Mouse (Mus musculus) hindbrain, embryonic 11.5 days (tissue): ENCODE data around the gene BC035044. TPM values are rescaled to one million over a fixed set of nuclear protein-coding genes. Genes with fewer than 3 reads are reported as not detected.
"Not testable (repeated sequence)": the region's sequence is repeated elsewhere in the genome, so short reads cannot be mapped to it uniquely, and the experiment has no call there.

Experiments
- ATAC-seq: fragments of 200-750 bp; cut with Nextera tagmentation; 2 replicates; pipeline ENCODE4 v1.8.0; 2017; ENCODE audit warnings: mild to moderate bottlenecking, moderate TSS enrichment, moderate library complexity; ENCODE audit not compliant: low FRiP score
- DNase-seq: peaks from one replicate; pipeline ENCODE4 v3.0.0-alpha.2; 2015; ENCODE audit warnings: low spot score
- H3K27ac ChIP-seq: fragments of 300-500 bp; sonication (generic); 2 replicates; pipeline ENCODE4 v1.5.1; 2014; ENCODE audit warnings: mild to moderate bottlenecking, low read depth, low read length
- H3K27me3 ChIP-seq: fragments of 300-500 bp; sonication (generic); 2 replicates; pipeline ENCODE4 v1.6.1; 2014; ENCODE audit warnings: mild to moderate bottlenecking, low read length, moderate library complexity, mixed read lengths; ENCODE audit not compliant: control insufficient read depth, insufficient read depth
- H3K36me3 ChIP-seq: fragments of 300-500 bp; sonication (generic); 2 replicates; pipeline ENCODE4 v1.6.1; 2014; ENCODE audit warnings: mild to moderate bottlenecking, low read length, moderate library complexity, mixed read lengths; ENCODE audit not compliant: control insufficient read depth, insufficient read depth
- H3K4me1 ChIP-seq: fragments of 300-500 bp; sonication (generic); replicated peaks from 2 replicates; pipeline ENCODE4 v1.6.1; 2014; ENCODE audit warnings: low read length, mixed read lengths; ENCODE audit not compliant: control insufficient read depth, insufficient read depth
- H3K4me2 ChIP-seq: fragments of 300-500 bp; sonication (generic); replicated peaks from 2 replicates; pipeline ENCODE4 v1.6.1; 2014; ENCODE audit warnings: mild to moderate bottlenecking, low read depth, low read length
- H3K4me3 ChIP-seq: fragments of 300-500 bp; sonication (generic); 2 replicates; pipeline ENCODE4 v1.5.1; 2014; ENCODE audit warnings: low read depth, low read length
- H3K9ac ChIP-seq: fragments of 300-500 bp; sonication (generic); 2 replicates; pipeline ENCODE4 v1.6.1; 2014; ENCODE audit warnings: low read depth, low read length
- H3K9me3 ChIP-seq: fragments of 300-500 bp; sonication (generic); 2 replicates; pipeline ENCODE4 v1.6.1; 2016; ENCODE audit warnings: low read length; ENCODE audit not compliant: control insufficient read depth
- WGBS: fragments of 180-500 bp; shearing (Covaris S2); extraction: QIAGEN DNeasy Blood & Tissue Kit; methylation state at CpG from one replicate; pipeline ENCODE4 v1.1.7; 2014; 5-methylcytosine and 5-hydroxymethylcytosine counted together
- polyA plus RNA-seq: library from polyadenylated mRNA; unstranded; fragments of >200 nt; fragmentation: Nextera tagmentation; extraction: Ambion mirVana; gene quantifications from 2 replicates; pipeline ENCODE4 v1.2.1, GENCODE M21; 2014

The BC035044 gene
- polyA plus RNA-seq, 1 experiment from 2014 or later, result 0.80 TPM

DNA sequence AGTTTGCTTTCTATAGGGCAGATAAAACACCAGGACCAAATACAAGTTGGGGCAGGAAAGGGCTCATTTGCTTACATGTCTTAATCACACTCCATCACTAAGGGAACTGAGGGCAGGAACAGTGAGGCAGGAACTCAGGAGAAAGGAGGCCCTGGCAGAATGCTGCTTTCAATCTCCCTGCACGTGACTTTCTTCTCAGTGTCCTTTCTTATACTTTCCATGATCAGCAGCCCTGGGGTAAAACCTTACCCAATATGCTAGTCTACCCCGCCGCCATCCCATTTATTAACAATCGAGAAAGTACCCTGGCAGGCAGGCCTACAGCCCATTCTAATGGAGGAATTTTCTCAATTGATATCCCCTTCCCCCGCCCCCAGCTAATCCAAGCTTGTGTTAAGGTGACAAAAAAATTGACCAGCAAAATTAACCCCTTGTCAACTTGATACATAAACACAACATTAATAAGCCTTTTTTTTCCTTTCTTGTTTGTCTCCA is 46.3 kb downstream of the BC035044 start:
- Histone ChIP-seq H3K9me3 (no peaks in the 10 kb centered on the region), H3K9ac (no peak overlapping the region), H3K36me3 (no peaks in the 10 kb centered on the region), H3K27me3 (no peaks in the 10 kb centered on the region), H3K27ac (no peak overlapping the region), H3K4me1 (no peaks in the 10 kb centered on the region), H3K4me2 (no peak overlapping the region), H3K4me3 (no peak overlapping the region)
- 85% methylated on average over 5 of the region's 5 CpGs for WGBS
- ATAC-seq, result no peak
- DNase-seq, result peak; percentile 12

DNA sequence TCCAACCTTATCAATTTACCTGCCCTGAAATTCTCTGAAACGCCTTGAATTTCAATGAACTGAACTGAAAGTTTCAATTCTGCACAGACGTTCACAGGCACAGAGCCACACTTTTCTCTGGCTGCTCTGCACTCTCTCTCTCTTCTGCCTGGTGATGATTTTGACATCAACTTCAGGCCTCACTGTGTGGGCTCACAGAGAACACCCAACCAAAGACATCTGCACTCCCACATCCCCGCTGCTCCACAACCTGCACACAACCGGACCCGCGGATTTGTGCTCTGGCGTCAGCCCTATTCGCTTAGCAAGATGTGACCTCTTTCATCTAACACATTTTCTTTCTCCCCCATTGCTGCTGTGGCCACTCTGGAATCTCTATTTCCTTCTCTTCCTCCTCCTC is 46.8 kb downstream of the BC035044 start:
- H3K27ac ChIP-seq, result no peak overlapping the region
- ATAC-seq, result no peak
- no peak overlapping the region for H3K9ac ChIP-seq
- 41% methylated on average over 8 of the region's 8 CpGs for WGBS
- no peaks in the 10 kb centered on the region for H3K36me3 ChIP-seq
- H3K4me3 ChIP-seq, result peak overlapping the region; percentile 79
- no peaks in the 10 kb centered on the region for H3K9me3 ChIP-seq
- peak overlapping the region; percentile 68 for H3K4me2 ChIP-seq
- no peaks in the 10 kb centered on the region for H3K4me1 ChIP-seq
- H3K27me3 ChIP-seq, result no peaks in the 10 kb centered on the region
- DNase-seq, result peak; percentile 37

DNA sequence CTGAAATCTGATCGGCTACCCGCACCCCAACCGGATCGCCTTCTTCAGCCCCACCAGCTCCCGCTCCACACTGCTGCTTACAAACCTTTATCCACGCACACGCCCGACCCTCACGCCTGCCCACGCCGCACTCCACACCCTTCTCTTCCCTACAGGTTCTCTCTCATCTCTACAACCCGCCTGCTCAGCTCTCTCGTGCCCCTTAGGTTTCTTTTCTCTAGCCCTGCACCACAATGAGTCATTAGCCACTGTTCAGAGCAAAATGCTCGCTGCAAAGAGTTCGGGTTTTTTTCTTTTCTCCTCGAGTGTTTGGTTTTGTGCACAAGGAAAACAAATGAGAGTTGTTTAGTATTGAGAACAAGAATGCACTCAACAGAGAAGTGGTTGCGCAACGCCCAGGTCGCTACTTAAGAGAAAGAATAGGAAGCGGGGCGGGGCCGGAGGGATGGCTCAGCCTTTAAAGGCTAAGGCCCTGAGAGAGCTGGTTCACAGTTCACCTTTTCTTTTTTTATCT is 47.4 kb downstream of the BC035044 start:
- Histone ChIP-seq H3K27ac (peak overlapping the region; percentile 78), H3K9ac (peak overlapping the region; percentile 83), H3K27me3 (no peaks in the 10 kb centered on the region), H3K4me1 (no peaks in the 10 kb centered on the region), H3K9me3 (no peaks in the 10 kb centered on the region), H3K4me3 (peak overlapping the region; percentile 79), H3K4me2 (peak overlapping the region; percentile 68), H3K36me3 (no peaks in the 10 kb centered on the region)
- under 1% methylated on average over 22 of the region's 22 CpGs for WGBS
- ATAC-seq, result peak; percentile 36
- peak; percentile 78 for DNase-seq

DNA sequence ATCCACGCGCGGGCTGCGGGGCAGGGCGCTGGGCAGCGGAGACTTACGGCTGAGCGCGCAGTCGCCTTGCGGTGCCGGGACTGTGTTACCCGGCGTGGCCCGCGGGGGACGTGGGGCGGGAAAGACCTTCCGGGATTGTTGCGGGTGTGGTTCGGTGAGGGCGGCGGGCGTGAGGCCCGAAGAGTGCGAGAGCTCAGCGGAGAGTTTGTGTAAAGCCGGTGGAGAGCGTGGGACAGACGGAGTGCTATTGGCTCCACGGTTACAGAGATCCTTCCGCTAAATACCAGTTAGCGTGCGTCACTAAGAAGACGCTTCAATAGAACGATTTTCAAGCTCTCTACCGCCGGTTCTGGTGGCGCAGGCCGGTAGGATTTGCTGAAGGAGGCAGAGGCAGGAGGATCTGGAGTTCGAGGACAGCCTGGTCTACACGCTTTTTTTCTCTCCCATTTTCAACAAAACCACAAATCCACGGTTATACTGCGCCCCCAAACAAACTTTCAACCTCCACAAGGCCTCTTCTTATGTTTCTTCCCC is 47.9 kb downstream of the BC035044 start:
- Histone ChIP-seq H3K9ac (peak overlapping the region; percentile 83), H3K4me1 (no peaks in the 10 kb centered on the region), H3K27me3 (no peaks in the 10 kb centered on the region), H3K4me3 (peak overlapping the region; percentile 79), H3K4me2 (peak overlapping the region; percentile 68), H3K36me3 (no peaks in the 10 kb centered on the region), H3K27ac (peak overlapping the region; percentile 78), H3K9me3 (no peaks in the 10 kb centered on the region)
- DNase-seq (peak; percentile 98), ATAC-seq (peak; percentile 73)
- WGBS, result under 1% methylated on average over 43 of the region's 44 CpGs

DNA sequence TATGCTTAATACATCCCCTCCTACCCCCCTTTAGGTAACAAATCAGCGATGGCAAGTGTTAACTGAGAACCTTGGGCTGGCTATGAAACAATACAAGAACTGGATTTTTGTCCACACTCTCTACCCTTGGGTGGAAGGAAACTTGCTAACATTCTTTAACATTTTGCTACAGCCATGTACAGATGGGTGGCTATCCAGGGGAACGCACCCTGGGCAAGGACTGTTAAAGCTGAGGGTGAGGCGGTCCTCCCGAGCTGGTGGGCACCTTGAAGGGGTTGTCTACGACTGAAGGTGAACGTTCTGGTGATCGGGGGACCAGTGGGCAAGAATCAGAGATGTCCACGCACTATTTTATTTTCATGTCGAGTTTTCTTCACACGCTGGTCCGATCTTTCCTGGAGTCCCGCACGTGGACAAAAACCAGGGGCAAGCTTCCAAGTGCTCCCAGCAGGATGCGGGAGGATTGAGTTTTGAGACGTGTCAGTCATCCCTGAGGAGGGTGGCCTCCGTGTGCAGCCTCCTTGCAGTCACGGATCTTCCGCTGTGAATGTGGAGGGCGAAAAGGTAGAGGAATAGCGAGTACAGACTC is 48.5 kb downstream of the BC035044 start:
- Histone ChIP-seq H3K4me1 (no peaks in the 10 kb centered on the region), H3K9ac (peak overlapping the region; percentile 70), H3K4me2 (peak overlapping the region; percentile 68), H3K4me3 (peak overlapping the region; percentile 79), H3K27me3 (no peaks in the 10 kb centered on the region), H3K9me3 (no peaks in the 10 kb centered on the region), H3K36me3 (no peaks in the 10 kb centered on the region), H3K27ac (peak overlapping the region; percentile 67; the same call in 1 of the 2 replicates)
- WGBS, result under 1% methylated on average over 20 of the region's 20 CpGs
- ATAC-seq, result no peak
- DNase-seq, result no peak

DNA sequence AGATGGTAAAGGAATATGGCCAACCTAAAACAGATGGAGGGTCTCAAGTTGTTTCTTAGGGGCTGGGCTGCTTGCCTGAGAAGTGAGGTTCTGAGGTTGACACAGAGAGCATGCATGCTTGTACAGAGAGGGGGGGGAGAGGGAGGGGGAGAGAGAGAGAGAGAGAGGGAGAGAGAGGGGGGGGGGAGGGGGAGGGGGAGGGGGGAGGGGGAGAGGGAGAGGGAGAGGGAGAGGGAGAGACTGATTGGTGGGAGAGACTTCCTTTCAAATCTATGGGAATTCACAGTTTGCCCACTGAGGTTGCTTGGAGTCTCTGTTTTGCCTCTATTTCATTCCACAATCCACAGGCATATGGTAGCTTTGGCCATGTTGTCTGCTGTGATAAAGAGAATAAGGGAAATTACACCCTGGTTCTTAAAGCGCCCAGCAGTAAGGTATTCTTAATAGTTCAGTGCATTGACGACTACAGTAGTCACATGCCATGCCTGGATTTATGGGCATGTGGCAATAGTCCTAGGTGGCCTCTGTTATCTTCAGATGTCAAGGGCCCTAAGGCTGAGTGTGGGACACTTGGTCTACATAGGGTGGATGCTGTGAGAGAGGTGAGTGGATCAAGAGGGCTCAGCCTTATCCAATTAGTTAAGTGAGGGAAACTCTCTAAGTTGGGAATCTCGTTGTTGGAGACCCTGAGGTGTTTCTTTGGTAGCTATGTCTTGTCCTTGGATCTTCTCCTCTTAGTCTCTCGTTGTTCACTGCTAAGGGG is 49.4 kb downstream of the BC035044 start:
- no peaks in the 10 kb centered on the region for H3K4me1 ChIP-seq
- no peaks in the 10 kb centered on the region for H3K27me3 ChIP-seq
- H3K4me2 ChIP-seq, result peak overlapping the region; percentile 68
- DNase-seq, result peak; percentile 12
- peak overlapping the region; percentile 79 for H3K4me3 ChIP-seq
- no peaks in the 10 kb centered on the region for H3K36me3 ChIP-seq
- no peak overlapping the region for H3K9ac ChIP-seq
- no peak overlapping the region for H3K27ac ChIP-seq
- 45% methylated on average over 4 of the region's 4 CpGs for WGBS
- no peak for ATAC-seq
- no peaks in the 10 kb centered on the region for H3K9me3 ChIP-seq

DNA sequence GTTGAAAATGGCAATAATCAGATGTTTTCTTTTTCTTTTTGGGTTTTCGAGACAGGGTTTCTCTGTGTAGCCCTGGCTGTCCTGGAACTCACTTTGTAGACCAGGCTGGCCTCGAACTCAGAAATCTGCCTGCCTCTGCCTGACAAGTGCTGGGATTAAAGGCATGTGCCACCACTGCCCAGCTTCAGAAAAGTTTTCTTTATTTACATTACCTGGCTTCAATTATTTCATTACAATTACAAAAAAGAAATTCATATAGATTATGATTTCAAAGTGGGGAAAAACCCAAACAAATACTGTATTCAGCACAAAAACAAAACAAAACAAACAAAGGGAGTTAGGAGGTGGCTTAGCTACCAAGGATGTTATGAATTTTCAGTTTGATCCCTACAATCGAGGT is 50.3 kb downstream of the BC035044 start:
- not testable (repeated sequence) for H3K36me3 ChIP-seq, ATAC-seq, H3K27ac ChIP-seq, DNase-seq, H3K4me2 ChIP-seq, H3K4me1 ChIP-seq, H3K4me3 ChIP-seq, H3K9me3 ChIP-seq, H3K9ac ChIP-seq, H3K27me3 ChIP-seq
- WGBS, result 84% methylated on average over 3 of the region's 3 CpGs

DNA sequence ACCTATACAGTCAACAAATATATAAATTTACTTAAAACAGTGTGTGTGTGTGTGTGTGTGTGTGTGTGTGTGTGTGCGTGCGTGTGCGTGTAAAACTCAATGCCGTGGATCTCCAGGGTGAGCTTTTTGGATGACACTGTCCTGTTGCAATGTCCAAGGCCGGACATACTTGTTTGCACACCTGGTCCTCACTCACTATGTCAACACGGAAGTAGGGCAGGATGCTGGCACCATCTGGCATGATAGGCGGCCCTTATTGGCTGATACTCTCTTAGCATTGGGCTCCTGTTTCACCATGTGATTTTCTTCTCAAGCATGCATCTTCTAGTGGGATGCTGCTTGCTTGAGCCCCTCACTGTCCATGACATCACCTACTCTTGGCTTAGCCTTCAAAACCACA is 51.0 kb downstream of the BC035044 start:
- WGBS, result 60% methylated on average over 7 of the region's 7 CpGs
- H3K4me1 ChIP-seq, result no peaks in the 10 kb centered on the region
- no peak overlapping the region for H3K27ac ChIP-seq
- H3K9me3 ChIP-seq, result no peaks in the 10 kb centered on the region
- ATAC-seq (no peak), DNase-seq (peak; percentile 9)
- H3K27me3 ChIP-seq, result no peaks in the 10 kb centered on the region
- no peak overlapping the region for H3K4me2 ChIP-seq
- H3K4me3 ChIP-seq, result peak overlapping the region; percentile 66
- H3K36me3 ChIP-seq, result no peaks in the 10 kb centered on the region
- no peak overlapping the region for H3K9ac ChIP-seq
